Mouse (Mus musculus) myocyte (in vitro differentiated cells): Measurements from ENCODE around the gene Gm43064. TPM values are rescaled to one million over a fixed set of nuclear protein-coding genes. Genes with fewer than 3 reads are reported as not detected.
A peak's percentile ranks its signal among the peaks of the same experiment; 100 is the strongest.

ENCODE experiments used
- H3K27me3 ChIP-seq: one replicate; pipeline ENCODE4 v1.6.1; 2011; ENCODE audit not compliant: control insufficient read depth, insufficient read depth, insufficient read length
- H3K36me3 ChIP-seq: one replicate; pipeline ENCODE4 v1.6.1; 2011; ENCODE audit not compliant: control insufficient read depth, insufficient read depth
- H3K4me2 ChIP-seq: one replicate; pipeline ENCODE4 v1.6.1; 2011; ENCODE audit warnings: low read depth, control low read depth
- H3K4me3 ChIP-seq: one replicate; pipeline ENCODE4 v1.5.1; 2011; ENCODE audit warnings: mild to moderate bottlenecking, control low read depth, moderate library complexity
- H3K79me2 ChIP-seq: one replicate; pipeline ENCODE4 v1.6.1; 2011; ENCODE audit not compliant: control insufficient read depth, insufficient read depth
- H3ac ChIP-seq: one replicate; pipeline ENCODE4 v1.6.1; 2011; ENCODE audit not compliant: control insufficient read depth, insufficient read length
- CEBPB ChIP-seq: IDR thresholded peaks from 2 replicates; pipeline ENCODE4 v1.6.1; 2011; ENCODE audit warnings: mild to moderate bottlenecking, moderate library complexity; ENCODE audit not compliant: poor library complexity, insufficient read depth, severe bottlenecking
- E2F4 ChIP-seq: IDR thresholded peaks from one replicate; pipeline ENCODE4 v1.6.1; 2011; ENCODE audit warnings: mild to moderate bottlenecking, control low read depth, moderate library complexity; ENCODE audit not compliant: insufficient read depth
- MAX ChIP-seq: IDR thresholded peaks from one replicate; pipeline ENCODE4 v1.6.1; 2011; ENCODE audit warnings: low read depth, mild to moderate bottlenecking, control low read depth
- MYOD1 ChIP-seq, 3 experiments: IDR thresholded peaks; one replicate each; pipeline ENCODE4 v1.6.1; 2011; ENCODE audit warnings: control low read depth in 2 of 3, low read depth in 2 of 3, mild to moderate bottlenecking in 2 of 3, moderate library complexity in 1 of 3; ENCODE audit not compliant: insufficient read length in 2 of 3, control insufficient read depth in 1 of 3
- MYOG ChIP-seq, 3 experiments: IDR thresholded peaks; one replicate each; pipeline ENCODE4 v1.6.1; 2011; ENCODE audit warnings: control low read depth in 2 of 3, low read depth in 2 of 3, mild to moderate bottlenecking in 2 of 3; ENCODE audit not compliant: insufficient read length in 2 of 3, control insufficient read depth in 1 of 3, insufficient read depth in 1 of 3
- POLR2A ChIP-seq: IDR thresholded peaks from one replicate; pipeline ENCODE4 v1.6.1; 2011; ENCODE audit warnings: low read depth, mild to moderate bottlenecking, control low read depth, moderate library complexity; ENCODE audit not compliant: insufficient read length
- POLR2AphosphoS2 ChIP-seq: IDR thresholded peaks from one replicate; pipeline ENCODE4 v1.6.1; 2011; ENCODE audit warnings: low read depth, control low read depth; ENCODE audit not compliant: insufficient read length
- REST ChIP-seq: IDR thresholded peaks from one replicate; pipeline ENCODE4 v1.6.1; 2011; ENCODE audit warnings: mild to moderate bottlenecking, control low read depth, moderate library complexity; ENCODE audit not compliant: insufficient read depth, insufficient read length
- SRF ChIP-seq: IDR thresholded peaks from one replicate; pipeline ENCODE4 v1.6.1; 2011; ENCODE audit warnings: low read depth; ENCODE audit not compliant: control insufficient read depth, insufficient read length
- TCF12 ChIP-seq: IDR thresholded peaks from one replicate; pipeline ENCODE4 v1.6.1; 2011; ENCODE audit warnings: mild to moderate bottlenecking, control low read depth; ENCODE audit not compliant: poor library complexity, insufficient read depth, severe bottlenecking
- TCF3 ChIP-seq: IDR thresholded peaks from one replicate; pipeline ENCODE4 v1.6.1; 2011; ENCODE audit warnings: low read depth, control low read depth; ENCODE audit not compliant: insufficient read length
- USF1 ChIP-seq: IDR thresholded peaks from one replicate; pipeline ENCODE4 v1.6.1; 2011; ENCODE audit warnings: low read depth, mild to moderate bottlenecking, control low read depth, moderate library complexity
- polyA plus RNA-seq: library from polyadenylated mRNA; unstranded; fragments of >200 nt; fragmentation: generic; extraction: Trizol; gene quantifications from one replicate; pipeline ENCODE4 v1.2.1, GENCODE M21; 2012; ENCODE audit warnings: missing spikeins

The Gm43064 gene
- polyA plus RNA-seq, 1 experiment, result 0.06 TPM

DNA sequence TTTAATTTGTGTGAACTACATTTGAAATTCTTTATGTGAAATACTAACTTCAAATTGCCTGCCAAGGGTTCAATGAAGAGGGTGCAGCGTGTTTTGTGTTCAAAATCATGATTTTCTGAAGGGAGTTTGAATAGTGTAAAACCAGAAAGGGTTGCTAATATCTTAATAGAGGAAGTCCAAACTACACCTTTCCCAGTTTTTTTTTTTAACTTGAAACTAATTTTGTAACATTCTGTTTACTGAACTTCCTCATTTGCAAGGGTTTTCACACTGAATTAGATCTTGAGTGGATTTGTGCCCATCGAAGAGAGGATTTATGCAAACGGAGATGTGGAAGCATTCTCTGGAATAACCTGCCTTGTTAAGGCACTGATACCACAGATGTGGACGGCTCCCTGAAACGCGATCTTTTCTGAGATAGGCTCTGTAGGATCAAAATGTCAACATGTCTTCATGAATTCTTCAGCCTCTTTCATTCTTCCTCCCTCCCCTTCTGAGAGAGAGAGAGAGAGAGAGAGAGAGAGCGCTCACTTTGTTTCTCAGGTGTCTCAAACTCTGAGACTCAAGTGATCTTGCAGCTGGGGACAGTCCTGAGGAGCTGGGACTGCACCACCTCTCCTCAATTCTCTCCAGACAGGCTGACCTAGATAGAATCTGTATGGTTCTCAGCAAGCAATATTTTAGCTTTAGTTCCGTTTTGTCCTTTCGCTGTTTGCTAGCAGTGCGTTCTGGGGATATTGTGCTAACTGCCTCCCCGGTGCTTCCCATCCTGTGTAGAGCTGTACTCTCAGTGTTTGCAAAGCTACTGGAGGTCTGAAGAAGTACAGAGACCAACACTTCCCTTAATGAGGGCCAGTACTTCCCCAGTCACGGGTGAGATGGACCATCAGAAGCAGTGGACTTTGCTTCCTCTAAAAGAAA lies 49.8 kb downstream of the Gm43064 start, which contains the start of gene Ptpn22:
TSS of gene Ptpn22 (plus strand) at position 915 of the 921 bp plus-strand sequence.
- H3K36me3 ChIP-seq, result no peaks in the 10 kb centered on the region
- H3K4me3 ChIP-seq, result no peak within 1 kb of the TSS
- TF ChIP-seq SRF, result no peak
- no peak for TF ChIP-seq MAX
- TF ChIP-seq MYOD1 (IDR thresholded peaks at IDR 0.05; ENCODE audit: control insufficient read depth in 1 of 3, insufficient read length in 2 of 3, low read depth in 2 of 3), result no peak
- TF ChIP-seq POLR2AphosphoS2, result no peak
- no peak for TF ChIP-seq MYOG (IDR thresholded peaks at IDR 0.05; ENCODE audit: control insufficient read depth in 1 of 3, insufficient read depth in 1 of 3, insufficient read length in 2 of 3, low read depth in 2 of 3)
- TF ChIP-seq REST, result no peak
- no peak for TF ChIP-seq TCF3
- TF ChIP-seq E2F4, result no peak
- peak within 1 kb of the TSS; percentile 75 for H3K4me2 ChIP-seq
- no peak within 1 kb of the TSS for H3ac ChIP-seq
- no peaks in the 10 kb centered on the region for H3K79me2 ChIP-seq
- no peaks in the 10 kb centered on the region for H3K27me3 ChIP-seq

DNA sequence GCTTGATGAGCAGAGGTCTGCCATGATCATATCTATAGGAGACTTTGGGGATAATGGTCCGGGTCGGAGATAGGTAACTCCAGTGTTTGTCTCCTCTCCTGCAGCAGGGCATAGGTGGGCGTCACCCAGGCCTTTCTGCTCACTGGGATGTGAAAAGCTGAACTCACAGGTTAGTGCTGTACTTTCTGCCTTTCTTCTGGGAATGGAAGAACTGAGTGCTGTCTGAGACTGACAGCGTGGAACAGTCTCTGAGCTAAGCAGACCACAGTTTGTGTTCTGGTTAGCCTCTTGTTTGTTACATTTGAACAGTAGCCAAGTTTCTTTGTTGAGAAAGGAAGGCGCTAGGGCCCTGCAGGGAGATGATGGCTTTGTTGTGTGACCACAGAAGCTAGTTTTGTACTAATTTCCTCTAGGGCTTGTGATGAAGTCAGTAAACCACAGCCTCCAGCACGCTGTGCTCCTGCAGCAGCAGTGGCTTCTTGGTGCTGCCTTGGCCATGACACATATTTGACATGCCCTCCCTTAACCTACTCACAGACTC lies 50.5 kb downstream of the Gm43064 start:
- H3K4me2 ChIP-seq, result peak overlapping the region; percentile 75
- no peak overlapping the region for H3K4me3 ChIP-seq
- no peak overlapping the region for H3ac ChIP-seq
- no peaks in the 10 kb centered on the region for H3K27me3 ChIP-seq
- H3K79me2 ChIP-seq, result no peaks in the 10 kb centered on the region
- H3K36me3 ChIP-seq, result no peaks in the 10 kb centered on the region
- TF ChIP-seq POLR2A (peak; percentile 58), POLR2AphosphoS2 (peak; percentile 19), E2F4 (no peak), TCF12 (no peak)

DNA sequence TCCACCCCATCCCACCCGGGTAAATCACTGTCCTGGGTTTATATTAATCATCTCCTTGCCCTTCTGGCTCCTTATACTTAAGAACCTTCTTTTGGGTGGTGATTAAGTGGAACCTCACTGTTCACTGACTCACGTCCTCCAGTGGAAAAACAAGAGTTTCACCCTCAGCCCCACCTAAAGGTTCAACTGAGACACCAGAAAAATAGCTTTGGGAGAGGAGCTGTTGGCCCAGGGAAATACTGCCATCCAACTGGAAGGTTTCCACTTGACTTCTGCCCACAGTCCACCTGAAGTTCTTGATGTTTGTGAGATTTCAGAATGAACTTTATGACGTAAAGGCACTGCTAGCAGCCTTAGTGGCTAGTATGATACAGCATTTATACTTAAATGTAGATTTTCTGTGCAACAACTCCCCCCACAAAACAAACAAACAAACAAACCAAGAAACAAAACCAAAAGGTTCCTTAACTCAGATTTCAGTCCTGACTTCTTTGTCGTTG lies 53.4 kb downstream of the Gm43064 start:
- H3K4me3 ChIP-seq, result no peak overlapping the region
- peak overlapping the region; percentile 50 for H3K4me2 ChIP-seq
- H3ac ChIP-seq, result no peak overlapping the region
- no peaks in the 10 kb centered on the region for H3K79me2 ChIP-seq
- no peaks in the 10 kb centered on the region for H3K27me3 ChIP-seq
- H3K36me3 ChIP-seq, result no peaks in the 10 kb centered on the region
- TF ChIP-seq MAX (no peak), TCF3 (no peak), MYOD1 (IDR thresholded peaks at IDR 0.05; ENCODE audit: control insufficient read depth in 1 of 3, insufficient read length in 2 of 3, low read depth in 2 of 3) (no peak), USF1 (no peak), CEBPB (no peak), E2F4 (no peak), POLR2A (no peak), POLR2AphosphoS2 (no peak), MYOG (IDR thresholded peaks at IDR 0.05; ENCODE audit: control insufficient read depth in 1 of 3, insufficient read depth in 1 of 3, insufficient read length in 2 of 3, low read depth in 2 of 3) (no peak), REST (no peak), TCF12 (no peak), SRF (no peak)

DNA sequence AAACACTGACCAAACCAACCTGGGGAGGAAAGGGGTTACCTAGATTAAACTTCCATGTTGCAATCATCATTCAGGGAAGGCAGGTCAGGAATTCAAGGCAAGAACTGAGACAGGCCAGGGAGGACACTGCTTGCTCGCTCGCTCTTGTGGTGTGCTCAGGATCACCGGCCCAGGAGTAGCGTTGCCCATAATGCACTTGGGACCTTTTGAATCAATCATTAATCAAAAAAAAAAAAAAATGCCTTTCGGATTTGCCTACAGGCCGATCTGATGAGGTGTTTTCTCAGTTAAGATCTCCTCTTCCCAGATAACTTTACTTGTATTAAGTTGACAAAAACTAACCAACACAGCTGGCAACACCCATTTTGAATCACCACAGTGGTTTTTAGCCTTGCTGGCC lies 54.8 kb downstream of the Gm43064 start:
- Histone ChIP-seq H3K79me2 (no peaks in the 10 kb centered on the region), H3K4me3 (no peak overlapping the region), H3K36me3 (no peaks in the 10 kb centered on the region), H3K27me3 (no peaks in the 10 kb centered on the region), H3ac (no peak overlapping the region), H3K4me2 (no peak overlapping the region)
- no peak for TF ChIP-seq USF1
- no peak for TF ChIP-seq REST
- TF ChIP-seq TCF12, result no peak
- no peak for TF ChIP-seq MYOD1 (IDR thresholded peaks at IDR 0.05; ENCODE audit: control insufficient read depth in 1 of 3, insufficient read length in 2 of 3, low read depth in 2 of 3)
- TF ChIP-seq POLR2AphosphoS2, result no peak
- TF ChIP-seq SRF, result no peak
- TF ChIP-seq MYOG (IDR thresholded peaks at IDR 0.05; ENCODE audit: control insufficient read depth in 1 of 3, insufficient read depth in 1 of 3, insufficient read length in 2 of 3, low read depth in 2 of 3), result no peak
